Mouse (Mus musculus): ENCODE results near the gene Gm44965.
"Not testable (repeated sequence)": the region's sequence is repeated elsewhere in the genome, so short reads cannot be mapped to it uniquely, and the experiment has no call there.

The Gm44965 gene

GRCm38 (mm10) chr6:48581257-48581656 is 12.5 kb upstream of the Gm44965 start:
- no peak for DNase-seq

GRCm38 (mm10) chr6:48582037-48582436 is 11.7 kb upstream of the Gm44965 start:
- DNase-seq, result no peak

GRCm38 (mm10) chr6:48589194-48589750 is 4.5 kb upstream of the Gm44965 start, which contains the start of gene Gm45021:
Gm45021 (plus strand) TSS chr6:48589610.
- no peak for DNase-seq

GRCm38 (mm10) chr6:48591221-48591845 is 2.4 kb upstream of the Gm44965 start:
- DNase-seq, result no peak

- DNase-seq, result no peak
These were observed 1.9 kb upstream of the Gm44965 start for GRCm38 (mm10) chr6:48591871-48592270.

- DNase-seq, result no peak
These were observed 450 bp downstream of the Gm44965 start for GRCm38 (mm10) chr6:48594043-48594738.

- peak; percentile 70 for DNase-seq
These were observed 1.5 kb downstream of the Gm44965 start for GRCm38 (mm10) chr6:48595278-48595677.

GRCm38 (mm10) chr6:48596545-48597232 is 2.9 kb downstream of the Gm44965 start:
- DNase-seq, result peak; percentile 50

GRCm38 (mm10) chr6:48597233-48597625 is 3.5 kb downstream of the Gm44965 start:
- no peak for DNase-seq

- DNase-seq, result no peak
These were observed 6.9 kb downstream of the Gm44965 start for GRCm38 (mm10) chr6:48600594-48600993.

- peak; percentile 98 for DNase-seq
These were observed 7.7 kb downstream of the Gm44965 start, which contains the start of gene Zfp775 for GRCm38 (mm10) chr6:48601271-48602079. Zfp775 (plus strand) TSS chr6:48602063.

GRCm38 (mm10) chr6:48602080-48602741 is 8.5 kb downstream of the Gm44965 start:
- DNase-seq, result peak; percentile 72

- DNase-seq, result no peak
These were observed 14.4 kb downstream of the Gm44965 start for GRCm38 (mm10) chr6:48608124-48608523.

- DNase-seq, result peak; percentile 60
These were observed 15.8 kb downstream of the Gm44965 start for GRCm38 (mm10) chr6:48609512-48609911.

- no peak for DNase-seq
These were observed 16.9 kb downstream of the Gm44965 start for GRCm38 (mm10) chr6:48610657-48611056.

GRCm38 (mm10) chr6:48613464-48613863 is 19.7 kb downstream of the Gm44965 start:
- DNase-seq, result no peak

GRCm38 (mm10) chr6:48614756-48615155 is 21.0 kb downstream of the Gm44965 start:
- no peak for DNase-seq

- DNase-seq, result no peak
These were observed 26.3 kb downstream of the Gm44965 start for GRCm38 (mm10) chr6:48620031-48620430.

GRCm38 (mm10) chr6:48622186-48622843 is 28.6 kb downstream of the Gm44965 start:
- DNase-seq, result not testable (repeated sequence)

- DNase-seq, result no peak
These were observed 29.7 kb downstream of the Gm44965 start for GRCm38 (mm10) chr6:48623460-48623859.

- no peak for DNase-seq
These were observed 32.7 kb downstream of the Gm44965 start, which contains the start of gene AI854703 for GRCm38 (mm10) chr6:48626464-48626863. AI854703 (plus strand) TSS chr6:48626764.

All from cerebellum, adult 11-12 months (tissue).